Mouse (Mus musculus): ENCODE data around the gene Pde4b. TPM values are rescaled to one million over a fixed set of nuclear protein-coding genes. Genes with fewer than 3 reads are reported as not detected.
"Not testable (repeated sequence)": the region's sequence is repeated elsewhere in the genome, so short reads cannot be mapped to it uniquely, and the experiment has no call there.

Gene Pde4b
- polyA plus RNA-seq (2014; fragmentation: Nextera tagmentation; extraction: Ambion mirVana), result 14.6 and 19.8 TPM in 2 replicates

DNA sequence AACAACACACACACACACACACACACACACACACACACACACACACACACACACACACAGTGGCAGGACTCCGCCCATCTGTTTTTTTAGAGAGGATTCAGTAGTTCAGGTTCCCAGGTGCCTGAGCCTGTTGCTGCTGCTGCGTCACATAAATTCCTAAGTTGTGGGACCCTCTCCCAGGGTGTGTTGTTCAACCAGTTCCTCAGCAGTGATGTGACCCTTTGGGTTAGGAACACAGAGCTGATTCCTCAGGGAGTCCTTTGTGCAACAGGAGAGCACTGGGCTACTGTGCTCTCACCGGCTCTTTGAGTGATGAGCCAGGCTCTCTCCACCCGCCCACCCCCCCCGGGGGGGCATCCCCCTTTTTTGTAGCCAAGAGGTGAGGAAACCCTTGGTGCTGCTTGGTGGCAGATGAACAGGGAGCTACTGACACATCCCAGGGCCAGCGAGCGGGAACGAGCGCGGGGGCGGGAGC lies at the start of gene Pde4b:
Gene Pde4b, plus strand, starts transcription at position 453 of the 475 bp plus-strand sequence.
- H3K4me2 ChIP-seq (ENCODE audit: low read length), result peak within 1 kb of the TSS; percentile 99
- no peaks in the 10 kb centered on the region for H3K4me1 ChIP-seq (replicated peaks; ENCODE audit: control insufficient read depth, insufficient read depth, low read length)
- H3K27me3 ChIP-seq (replicated peaks; ENCODE audit: control insufficient read depth, insufficient read depth, low read length), result peaks cover 31% of the 10 kb centered on the region
- H3K27ac ChIP-seq (ENCODE audit: low read depth), result no peak within 1 kb of the TSS
- H3K36me3 ChIP-seq (ENCODE audit: control insufficient read depth, insufficient read depth, low read length), result no peaks in the 10 kb centered on the region
- no peak for DNase-seq (ENCODE audit: low spot score)
- ATAC-seq (replicated peaks; ENCODE audit: low FRiP score, low TSS enrichment, low read depth), result peak; percentile 66
- peak within 1 kb of the TSS; percentile 60 for H3K4me3 ChIP-seq (ENCODE audit: low read depth, low read length)
- peak within 1 kb of the TSS; percentile 47 for H3K9ac ChIP-seq (ENCODE audit: low read length)
- no peaks in the 10 kb centered on the region for H3K9me3 ChIP-seq (ENCODE audit: control insufficient read depth, low read length)
- 5% methylated on average over 11 of the region's 11 CpGs for WGBS

DNA sequence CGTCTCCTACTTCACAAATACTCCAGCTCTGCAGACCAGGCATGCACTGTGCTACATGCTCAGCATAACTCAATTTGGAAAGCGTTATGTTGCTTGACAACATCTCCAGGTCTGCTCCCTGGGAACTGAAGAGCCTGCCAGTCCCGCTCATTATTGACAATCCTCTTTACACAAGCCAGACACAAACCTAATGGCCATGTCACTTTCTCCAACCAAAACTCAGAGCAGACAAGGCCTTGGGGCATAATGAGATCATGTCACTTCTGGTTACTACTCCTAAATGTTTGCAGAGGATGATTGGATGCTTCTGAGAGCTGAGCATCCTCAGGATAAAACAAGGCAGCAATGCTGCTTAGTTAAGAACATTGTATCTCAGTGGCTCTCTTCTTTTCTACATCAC lies 47.2 kb upstream of the Pde4b start:
- Histone ChIP-seq H3K36me3 (ENCODE audit: control insufficient read depth, insufficient read depth, low read length) (no peaks in the 10 kb centered on the region), H3K4me1 (replicated peaks; ENCODE audit: control insufficient read depth, insufficient read depth, low read length) (no peaks in the 10 kb centered on the region), H3K27ac (ENCODE audit: low read depth) (no peak overlapping the region), H3K4me2 (ENCODE audit: low read length) (no peak overlapping the region), H3K9me3 (ENCODE audit: control insufficient read depth, low read length) (no peaks in the 10 kb centered on the region), H3K4me3 (ENCODE audit: low read depth, low read length) (no peak overlapping the region), H3K9ac (ENCODE audit: low read length) (no peak overlapping the region), H3K27me3 (replicated peaks; ENCODE audit: control insufficient read depth, insufficient read depth, low read length) (no peaks in the 10 kb centered on the region)
- DNase-seq (ENCODE audit: low spot score) (no peak), ATAC-seq (replicated peaks; ENCODE audit: low FRiP score, low TSS enrichment, low read depth) (no peak)
- 56% methylated on average over 3 of the region's 3 CpGs for whole genome bisulfite sequencing

DNA sequence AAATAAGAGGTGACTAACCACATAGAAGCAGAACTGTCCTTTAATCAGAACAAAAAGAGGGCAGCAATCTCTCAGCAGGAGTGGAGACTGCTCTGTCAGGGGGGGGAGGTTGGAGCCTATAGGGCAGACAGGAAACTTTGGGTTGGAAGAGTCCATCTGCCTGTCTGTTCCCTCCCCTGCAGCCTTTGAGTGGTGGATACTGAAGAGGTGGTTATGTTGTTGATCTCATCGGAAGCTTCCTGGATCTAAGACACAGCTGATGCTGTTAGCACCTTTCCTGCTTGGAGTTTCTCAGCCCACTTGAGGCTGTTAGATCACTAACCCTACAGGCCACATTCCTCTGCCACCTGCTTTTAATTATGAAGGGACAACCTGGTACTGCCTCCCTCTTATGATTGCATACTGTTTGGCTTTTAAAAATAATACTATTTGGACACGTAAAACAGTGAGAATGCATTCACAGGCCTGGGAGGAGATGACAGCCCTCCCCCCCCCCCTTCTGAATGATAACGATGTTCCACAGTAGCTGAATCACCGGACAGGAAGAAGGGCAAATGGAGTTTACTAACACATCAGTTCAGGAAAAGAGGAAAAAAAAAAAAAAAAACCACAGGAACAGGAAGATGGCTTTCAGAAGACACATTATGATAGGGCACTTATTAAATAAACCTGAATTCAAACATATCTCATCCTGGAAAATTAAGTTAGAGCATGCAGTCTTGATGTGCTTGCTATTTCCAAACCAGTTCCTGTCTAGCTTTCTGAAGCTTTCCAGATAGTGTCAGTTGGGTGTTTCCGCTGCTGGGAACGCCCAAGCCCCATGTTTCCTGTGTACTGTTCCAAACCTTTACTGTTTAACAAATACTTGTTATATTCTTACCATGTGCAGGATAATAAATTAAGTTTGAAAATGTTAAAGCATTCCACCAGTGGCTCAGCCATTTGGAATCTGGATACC lies 41.9 kb upstream of the Pde4b start:
- Histone ChIP-seq H3K4me3 (ENCODE audit: low read depth, low read length) (no peak overlapping the region), H3K36me3 (ENCODE audit: control insufficient read depth, insufficient read depth, low read length) (no peaks in the 10 kb centered on the region), H3K27me3 (replicated peaks; ENCODE audit: control insufficient read depth, insufficient read depth, low read length) (no peaks in the 10 kb centered on the region), H3K4me1 (replicated peaks; ENCODE audit: control insufficient read depth, insufficient read depth, low read length) (no peaks in the 10 kb centered on the region), H3K9me3 (ENCODE audit: control insufficient read depth, low read length) (no peaks in the 10 kb centered on the region), H3K27ac (ENCODE audit: low read depth) (no peak overlapping the region), H3K4me2 (ENCODE audit: low read length) (no peak overlapping the region), H3K9ac (ENCODE audit: low read length) (no peak overlapping the region)
- no peak for ATAC-seq (replicated peaks; ENCODE audit: low FRiP score, low TSS enrichment, low read depth)
- WGBS, result 27% methylated on average over 6 of the region's 6 CpGs
- DNase-seq (ENCODE audit: low spot score), result no peak

DNA sequence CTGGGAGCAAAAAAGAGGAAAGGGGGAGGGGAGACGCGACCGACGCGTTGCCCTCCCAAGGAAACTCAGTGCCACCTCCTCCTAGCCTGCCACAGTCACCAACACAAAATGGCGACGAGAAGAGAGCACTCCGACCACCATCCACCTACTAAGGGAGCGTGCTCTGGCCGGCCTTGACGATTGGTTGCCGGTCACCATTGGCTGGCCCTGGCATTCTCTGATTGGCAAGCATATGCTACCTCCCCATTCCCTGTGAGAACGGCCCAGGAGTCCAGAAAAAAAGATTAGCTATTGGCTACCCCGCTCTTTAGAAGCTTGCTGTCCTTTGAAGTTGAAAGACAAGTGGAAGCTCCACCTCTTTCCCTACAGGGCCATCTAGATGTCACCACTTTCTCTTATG lies 38.0 kb upstream of the Pde4b start:
- WGBS, result 99% methylated on average over 14 of the region's 14 CpGs
- H3K9ac ChIP-seq (ENCODE audit: low read length); ATAC-seq (replicated peaks; ENCODE audit: low FRiP score, low TSS enrichment, low read depth); H3K36me3 ChIP-seq (ENCODE audit: control insufficient read depth, insufficient read depth, low read length); H3K27ac ChIP-seq (ENCODE audit: low read depth); H3K9me3 ChIP-seq (ENCODE audit: control insufficient read depth, low read length); H3K4me2 ChIP-seq (ENCODE audit: low read length); H3K4me3 ChIP-seq (ENCODE audit: low read depth, low read length); H3K4me1 ChIP-seq (replicated peaks; ENCODE audit: control insufficient read depth, insufficient read depth, low read length); H3K27me3 ChIP-seq (replicated peaks; ENCODE audit: control insufficient read depth, insufficient read depth, low read length); DNase-seq (ENCODE audit: low spot score): not testable (repeated sequence)

DNA sequence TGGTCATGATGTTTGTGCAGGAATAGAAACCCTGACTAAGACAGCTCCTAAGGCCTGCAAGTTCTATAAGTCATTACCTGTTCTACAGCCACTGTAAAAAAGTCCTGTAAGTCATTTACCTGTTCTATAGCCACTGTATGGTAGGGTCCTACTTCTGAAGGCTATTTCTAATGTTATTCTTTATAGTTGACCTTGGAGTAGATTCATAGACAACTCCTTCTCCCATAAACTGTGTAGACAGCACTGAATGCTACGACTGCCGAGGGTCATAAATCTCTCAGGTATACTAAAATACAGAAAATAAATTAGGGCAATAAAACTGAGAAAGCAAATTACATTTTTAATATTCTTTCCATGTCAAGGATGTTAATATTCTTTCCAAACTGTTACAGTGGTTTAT lies 26.0 kb upstream of the Pde4b start:
- Histone ChIP-seq H3K27me3 (replicated peaks; ENCODE audit: control insufficient read depth, insufficient read depth, low read length) (no peaks in the 10 kb centered on the region), H3K4me2 (ENCODE audit: low read length) (no peak overlapping the region), H3K36me3 (ENCODE audit: control insufficient read depth, insufficient read depth, low read length) (no peaks in the 10 kb centered on the region), H3K4me3 (ENCODE audit: low read depth, low read length) (no peak overlapping the region), H3K4me1 (replicated peaks; ENCODE audit: control insufficient read depth, insufficient read depth, low read length) (no peaks in the 10 kb centered on the region), H3K27ac (ENCODE audit: low read depth) (no peak overlapping the region), H3K9ac (ENCODE audit: low read length) (no peak overlapping the region), H3K9me3 (ENCODE audit: control insufficient read depth, low read length) (no peaks in the 10 kb centered on the region)
- ATAC-seq (replicated peaks; ENCODE audit: low FRiP score, low TSS enrichment, low read depth) (no peak), DNase-seq (ENCODE audit: low spot score) (no peak)
- 73% methylated on average over 2 of the region's 2 CpGs for WGBS

DNA sequence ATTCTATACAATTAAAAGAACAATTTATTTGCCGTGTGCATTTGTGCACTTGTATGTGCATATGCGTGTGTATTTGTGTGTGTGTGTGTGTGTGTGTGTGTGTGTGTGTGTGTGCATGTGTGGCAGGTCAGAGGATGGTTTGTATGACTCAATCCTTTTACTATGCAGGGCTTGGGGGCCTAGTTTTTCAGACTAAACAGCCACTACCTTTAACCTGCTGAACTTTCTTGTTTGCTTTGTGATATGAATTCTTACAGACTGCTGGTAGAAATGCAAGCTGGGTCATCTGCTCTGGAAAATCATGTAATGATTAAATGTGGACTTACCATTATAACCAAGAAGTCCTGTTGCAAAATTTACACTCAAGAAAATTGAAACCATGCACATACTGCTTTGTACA lies 18.0 kb upstream of the Pde4b start:
- 80% methylated on average over 2 of the region's 2 CpGs for WGBS
- Histone ChIP-seq H3K27ac (ENCODE audit: low read depth) (no peak overlapping the region), H3K4me2 (ENCODE audit: low read length) (no peak overlapping the region), H3K4me1 (replicated peaks; ENCODE audit: control insufficient read depth, insufficient read depth, low read length) (no peaks in the 10 kb centered on the region), H3K4me3 (ENCODE audit: low read depth, low read length) (no peak overlapping the region), H3K27me3 (replicated peaks; ENCODE audit: control insufficient read depth, insufficient read depth, low read length) (no peaks in the 10 kb centered on the region), H3K36me3 (ENCODE audit: control insufficient read depth, insufficient read depth, low read length) (no peaks in the 10 kb centered on the region), H3K9ac (ENCODE audit: low read length) (no peak overlapping the region), H3K9me3 (ENCODE audit: control insufficient read depth, low read length) (no peaks in the 10 kb centered on the region)
- no peak for DNase-seq (ENCODE audit: low spot score)
- ATAC-seq (replicated peaks; ENCODE audit: low FRiP score, low TSS enrichment, low read depth), result no peak

DNA sequence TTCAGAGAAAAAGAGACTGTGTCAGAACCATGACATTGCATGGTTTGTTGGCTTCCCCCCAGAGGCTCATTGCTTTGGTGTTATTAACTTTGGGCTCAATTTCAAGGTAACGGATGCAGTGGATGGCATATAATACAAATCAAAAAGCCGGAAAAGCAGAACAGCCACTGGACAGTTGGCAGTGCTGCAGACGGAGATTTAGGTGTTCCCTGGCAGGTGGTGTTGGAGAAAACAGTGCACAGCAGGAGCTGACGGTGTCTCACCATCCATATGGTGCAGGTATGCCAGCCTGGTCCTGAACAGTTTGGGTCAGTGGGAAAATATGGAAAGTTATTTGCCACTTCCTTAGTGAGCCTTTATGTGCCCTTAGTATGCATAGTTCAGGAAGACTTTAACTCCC lies 1.0 kb upstream of the Pde4b start:
- H3K4me2 ChIP-seq (ENCODE audit: low read length), result no peak overlapping the region
- DNase-seq (ENCODE audit: low spot score) (no peak), ATAC-seq (replicated peaks; ENCODE audit: low FRiP score, low TSS enrichment, low read depth) (no peak)
- H3K36me3 ChIP-seq (ENCODE audit: control insufficient read depth, insufficient read depth, low read length), result no peaks in the 10 kb centered on the region
- H3K27ac ChIP-seq (ENCODE audit: low read depth), result no peak overlapping the region
- H3K4me1 ChIP-seq (replicated peaks; ENCODE audit: control insufficient read depth, insufficient read depth, low read length), result no peaks in the 10 kb centered on the region
- H3K27me3 ChIP-seq (replicated peaks; ENCODE audit: control insufficient read depth, insufficient read depth, low read length), result peaks cover 31% of the 10 kb centered on the region
- no peak overlapping the region for H3K9ac ChIP-seq (ENCODE audit: low read length)
- no peaks in the 10 kb centered on the region for H3K9me3 ChIP-seq (ENCODE audit: control insufficient read depth, low read length)
- no peak overlapping the region for H3K4me3 ChIP-seq (ENCODE audit: low read depth, low read length)
- 81% methylated on average over 4 of the region's 4 CpGs for WGBS

DNA sequence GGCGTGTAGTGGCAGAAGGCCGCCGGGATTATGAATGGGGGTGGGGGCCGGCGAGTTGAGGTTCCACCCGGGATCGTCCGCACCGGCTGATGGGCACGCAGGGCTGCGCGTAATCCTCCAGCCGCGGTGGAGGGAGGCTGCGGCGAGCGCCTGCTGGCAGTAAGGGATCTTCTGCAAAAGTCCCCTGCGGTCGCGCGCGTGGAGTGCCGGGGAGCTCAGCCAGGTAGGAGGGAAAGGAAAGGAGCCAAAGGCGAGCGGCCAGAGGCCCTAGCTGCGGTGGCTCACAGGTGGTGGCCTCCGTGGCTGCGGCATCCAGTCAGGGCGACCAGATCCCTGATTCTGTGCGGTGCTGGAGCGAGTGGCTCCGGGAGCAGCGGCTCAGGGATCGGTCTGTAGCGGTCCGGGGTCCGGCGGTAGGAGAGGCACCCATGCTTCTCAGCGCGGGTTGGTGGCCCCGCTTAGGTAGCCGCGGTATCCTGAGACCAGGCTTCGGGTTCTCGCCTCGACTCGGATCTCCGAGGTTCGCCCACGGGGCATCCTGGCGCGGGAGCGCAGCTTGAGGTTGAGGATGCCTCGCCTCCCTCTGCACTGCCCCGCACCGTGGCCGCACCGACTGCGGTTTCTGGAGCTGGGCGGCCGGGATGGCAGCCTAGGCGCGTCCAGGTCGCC lies 357 bp downstream of the Pde4b start:
- H3K4me3 ChIP-seq (ENCODE audit: low read depth, low read length), result peak overlapping the region; percentile 60
- WGBS, result 0% methylated on average over 57 of the region's 64 CpGs
- H3K36me3 ChIP-seq (ENCODE audit: control insufficient read depth, insufficient read depth, low read length), result no peaks in the 10 kb centered on the region
- peaks cover 31% of the 10 kb centered on the region for H3K27me3 ChIP-seq (replicated peaks; ENCODE audit: control insufficient read depth, insufficient read depth, low read length)
- DNase-seq (ENCODE audit: low spot score), result peak; percentile 78
- H3K27ac ChIP-seq (ENCODE audit: low read depth), result no peak overlapping the region
- H3K4me2 ChIP-seq (ENCODE audit: low read length), result peak overlapping the region; percentile 99
- ATAC-seq (replicated peaks; ENCODE audit: low FRiP score, low TSS enrichment, low read depth), result peak; percentile 82
- peak overlapping the region; percentile 47 for H3K9ac ChIP-seq (ENCODE audit: low read length)
- H3K4me1 ChIP-seq (replicated peaks; ENCODE audit: control insufficient read depth, insufficient read depth, low read length), result no peaks in the 10 kb centered on the region
- no peaks in the 10 kb centered on the region for H3K9me3 ChIP-seq (ENCODE audit: control insufficient read depth, low read length)

All from intestine, embryonic 14.5 days (tissue).